Mouse (Mus musculus) hindbrain, embryonic 11.5 days (tissue): Measurements from ENCODE around the gene Rps7. TPM values are rescaled to one million over a fixed set of nuclear protein-coding genes. Genes with fewer than 3 reads are reported as not detected.

ENCODE experiments used
- ATAC-seq: fragments of 200-750 bp; cut with Nextera tagmentation; 2 replicates; pipeline ENCODE4 v1.8.0; 2017; ENCODE audit warnings: mild to moderate bottlenecking, moderate TSS enrichment, moderate library complexity; ENCODE audit not compliant: low FRiP score
- DNase-seq: peaks from one replicate; pipeline ENCODE4 v3.0.0-alpha.2; 2015; ENCODE audit warnings: low spot score
- H3K27ac ChIP-seq: fragments of 300-500 bp; sonication (generic); 2 replicates; pipeline ENCODE4 v1.5.1; 2014; ENCODE audit warnings: mild to moderate bottlenecking, low read depth, low read length
- H3K27me3 ChIP-seq: fragments of 300-500 bp; sonication (generic); 2 replicates; pipeline ENCODE4 v1.6.1; 2014; ENCODE audit warnings: mild to moderate bottlenecking, low read length, moderate library complexity, mixed read lengths; ENCODE audit not compliant: control insufficient read depth, insufficient read depth
- H3K36me3 ChIP-seq: fragments of 300-500 bp; sonication (generic); 2 replicates; pipeline ENCODE4 v1.6.1; 2014; ENCODE audit warnings: mild to moderate bottlenecking, low read length, moderate library complexity, mixed read lengths; ENCODE audit not compliant: control insufficient read depth, insufficient read depth
- H3K4me1 ChIP-seq: fragments of 300-500 bp; sonication (generic); replicated peaks from 2 replicates; pipeline ENCODE4 v1.6.1; 2014; ENCODE audit warnings: low read length, mixed read lengths; ENCODE audit not compliant: control insufficient read depth, insufficient read depth
- H3K4me2 ChIP-seq: fragments of 300-500 bp; sonication (generic); replicated peaks from 2 replicates; pipeline ENCODE4 v1.6.1; 2014; ENCODE audit warnings: mild to moderate bottlenecking, low read depth, low read length
- H3K4me3 ChIP-seq: fragments of 300-500 bp; sonication (generic); 2 replicates; pipeline ENCODE4 v1.5.1; 2014; ENCODE audit warnings: low read depth, low read length
- H3K9ac ChIP-seq: fragments of 300-500 bp; sonication (generic); 2 replicates; pipeline ENCODE4 v1.6.1; 2014; ENCODE audit warnings: low read depth, low read length
- H3K9me3 ChIP-seq: fragments of 300-500 bp; sonication (generic); 2 replicates; pipeline ENCODE4 v1.6.1; 2016; ENCODE audit warnings: low read length; ENCODE audit not compliant: control insufficient read depth
- WGBS: fragments of 180-500 bp; shearing (Covaris S2); extraction: QIAGEN DNeasy Blood & Tissue Kit; methylation state at CpG from one replicate; pipeline ENCODE4 v1.1.7; 2014; 5-methylcytosine and 5-hydroxymethylcytosine counted together
- polyA plus RNA-seq: library from polyadenylated mRNA; unstranded; fragments of >200 nt; fragmentation: Nextera tagmentation; extraction: Ambion mirVana; gene quantifications from 2 replicates; pipeline ENCODE4 v1.2.1, GENCODE M21; 2014

Rps7 gene
- polyA plus RNA-seq, 1 experiment from 2014 or later: 780 TPM

DNA sequence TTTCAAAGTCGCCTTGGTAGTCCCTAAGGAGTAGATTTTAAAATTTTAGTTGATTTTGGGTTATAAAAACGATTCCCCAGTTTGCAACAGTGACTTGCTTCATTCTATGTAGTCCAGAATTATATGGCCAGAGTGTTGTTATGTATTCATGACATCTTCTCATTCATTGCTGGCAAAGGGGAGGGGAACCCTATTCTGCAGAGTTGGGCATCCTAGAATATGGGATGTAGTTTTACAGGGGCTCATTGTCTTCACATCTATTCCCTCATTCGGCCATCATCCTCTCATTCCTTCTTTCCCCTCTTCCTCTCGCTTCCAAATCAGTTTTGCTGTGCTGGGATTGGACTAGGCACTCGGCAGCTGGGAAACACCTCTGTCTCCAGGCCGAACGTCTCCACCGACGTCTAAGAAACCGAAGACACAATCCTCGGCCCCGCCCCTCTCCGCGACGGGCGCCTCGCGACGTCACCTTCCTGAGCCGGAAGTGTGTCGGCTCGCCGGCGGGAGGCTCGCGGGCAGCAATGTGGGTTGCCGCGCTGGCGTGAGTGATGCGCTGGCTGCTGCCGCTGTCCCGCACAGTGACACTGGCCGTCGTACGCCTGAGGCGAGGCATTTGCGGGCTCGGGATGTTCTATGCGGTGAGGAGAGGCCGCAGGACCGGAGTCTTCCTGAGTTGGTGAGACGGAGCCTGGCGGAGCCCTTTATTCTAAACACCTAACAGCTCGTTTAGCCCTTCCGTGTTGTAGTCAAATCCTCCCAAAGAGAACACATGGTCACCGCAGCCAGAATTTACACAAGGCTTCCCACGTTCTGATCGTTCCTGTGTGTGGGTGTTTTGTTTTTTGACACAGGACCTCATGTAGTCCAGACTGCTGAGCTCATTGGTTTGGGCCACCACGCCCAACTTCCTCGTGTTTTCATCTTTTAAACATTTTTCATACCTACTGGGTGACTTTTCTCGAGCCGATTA is 13.7 kb upstream of the Rps7 start, which contains the start of gene Rnaseh1:
TSS of gene Rnaseh1 (plus strand) at position 462 of the 970 bp plus-strand sequence.
- no peaks in the 10 kb centered on the region for H3K27me3 ChIP-seq
- ATAC-seq (peak; percentile 93), DNase-seq (peak; percentile 95)
- H3K9me3 ChIP-seq: no peaks in the 10 kb centered on the region
- 2% methylated on average over 52 of the region's 52 CpGs for WGBS
- H3K9ac ChIP-seq: peak within 1 kb of the TSS; percentile 82
- H3K36me3 ChIP-seq: 0 out of 2 replicates have a peak, but pooled peaks cover 1% of the 10 kb centered on the region
- H3K4me1 ChIP-seq: 0 out of 2 replicates have a peak, but pooled peaks cover 4% of the 10 kb centered on the region
- peak within 1 kb of the TSS; percentile 51 for H3K4me2 ChIP-seq
- H3K27ac ChIP-seq: 0 out of 2 replicates have a peak within 1 kb of the TSS, but pooled peaks have one; percentile 54
- peak within 1 kb of the TSS; percentile 80 for H3K4me3 ChIP-seq

DNA sequence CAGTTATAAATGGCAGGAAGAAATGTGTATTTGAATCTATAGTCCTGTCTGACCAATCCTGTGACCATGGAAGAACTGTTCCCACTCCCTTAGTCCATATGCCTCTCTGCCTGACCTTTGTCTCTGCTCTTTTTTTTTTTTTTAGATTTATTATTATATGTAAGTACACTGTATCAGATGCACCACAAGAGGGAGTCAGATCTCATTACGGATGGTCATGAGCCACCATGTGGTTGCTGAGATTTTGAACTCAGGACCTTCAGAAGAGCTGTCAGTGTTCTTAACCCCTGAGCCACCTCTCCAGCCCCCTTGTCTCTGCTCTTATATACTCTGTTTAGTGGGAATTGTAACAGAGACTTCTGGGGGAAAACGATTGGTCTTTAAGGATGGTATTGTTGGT is 3.0 kb upstream of the Rps7 start:
- H3K9ac ChIP-seq: no peak overlapping the region
- no peak for ATAC-seq

GRCm38 (mm10) chr12:28636543-28636942 is 790 bp upstream of the Rps7 start:
- peak overlapping the region; percentile 92 for H3K4me3 ChIP-seq
- DNase-seq (no peak), ATAC-seq (no peak)

More for the DNA sequence above, 3.0 kb upstream of the Rps7 start:
- H3K4me3 ChIP-seq: no peak overlapping the region
- H3K9me3 ChIP-seq: no peaks in the 10 kb centered on the region
- DNase-seq: no peak
- peaks cover 2% of the 10 kb centered on the region; the same call in 1 of the 2 replicates for H3K36me3 ChIP-seq
- 0 out of 2 replicates have a peak, but pooled peaks cover 4% of the 10 kb centered on the region for H3K4me1 ChIP-seq
- no peaks in the 10 kb centered on the region for H3K27me3 ChIP-seq
- H3K27ac ChIP-seq: no peak overlapping the region
- 74% methylated on average over 2 of the region's 2 CpGs for WGBS
- H3K4me2 ChIP-seq: no peak overlapping the region

GRCm38 (mm10) chr12:28635058-28635534 is 657 bp downstream of the Rps7 start:
- ATAC-seq: peak; percentile 39; the same call in 1 of the 2 replicates

More at GRCm38 (mm10) chr12:28636543-28636942, 790 bp upstream of the Rps7 start:
- Histone ChIP-seq H3K4me1 (0 out of 2 replicates have a peak, but pooled peaks cover 4% of the 10 kb centered on the region), H3K36me3 (peaks cover 7% of the 10 kb centered on the region; the same call in 1 of the 2 replicates), H3K4me2 (peak overlapping the region; percentile 43; the same call in 1 of the 2 replicates), H3K9me3 (no peaks in the 10 kb centered on the region), H3K27me3 (no peaks in the 10 kb centered on the region), H3K9ac (no peak overlapping the region), H3K27ac (no peak overlapping the region)
- 87% methylated on average over 6 of the region's 6 CpGs for WGBS

GRCm38 (mm10) chr12:28628436-28628835 is 7.3 kb downstream of the Rps7 start:
- ATAC-seq: no peak
- Histone ChIP-seq H3K4me1 (no peaks in the 10 kb centered on the region), H3K9ac (no peak overlapping the region), H3K36me3 (peaks cover 16% of the 10 kb centered on the region), H3K27me3 (no peaks in the 10 kb centered on the region), H3K9me3 (no peaks in the 10 kb centered on the region), H3K4me3 (no peak overlapping the region), H3K4me2 (no peak overlapping the region), H3K27ac (no peak overlapping the region)
- WGBS: 97% methylated on average over 2 of the region's 2 CpGs
- DNase-seq: no peak

More at GRCm38 (mm10) chr12:28635058-28635534, 657 bp downstream of the Rps7 start:
- Histone ChIP-seq H3K27ac (peak overlapping the region; percentile 82), H3K9me3 (no peaks in the 10 kb centered on the region), H3K4me3 (peak overlapping the region; percentile 92), H3K9ac (peak overlapping the region; percentile 98), H3K4me1 (0 out of 2 replicates have a peak, but pooled peaks cover 4% of the 10 kb centered on the region), H3K27me3 (no peaks in the 10 kb centered on the region), H3K4me2 (peak overlapping the region; percentile 67), H3K36me3 (peaks cover 10% of the 10 kb centered on the region)
- DNase-seq: no peak
- WGBS: 2% methylated on average over 23 of the region's 23 CpGs

GRCm38 (mm10) chr12:28627092-28627491 is 8.7 kb downstream of the Rps7 start:
- no peak overlapping the region for H3K4me3 ChIP-seq
- H3K27me3 ChIP-seq: no peaks in the 10 kb centered on the region
- H3K9me3 ChIP-seq: no peaks in the 10 kb centered on the region
- WGBS: 81% methylated on average over 4 of the region's 4 CpGs
- DNase-seq (no peak), ATAC-seq (no peak)
- H3K9ac ChIP-seq: no peak overlapping the region
- no peaks in the 10 kb centered on the region for H3K4me1 ChIP-seq
- no peak overlapping the region for H3K4me2 ChIP-seq
- peaks cover 12% of the 10 kb centered on the region for H3K36me3 ChIP-seq
- H3K27ac ChIP-seq: no peak overlapping the region

DNA sequence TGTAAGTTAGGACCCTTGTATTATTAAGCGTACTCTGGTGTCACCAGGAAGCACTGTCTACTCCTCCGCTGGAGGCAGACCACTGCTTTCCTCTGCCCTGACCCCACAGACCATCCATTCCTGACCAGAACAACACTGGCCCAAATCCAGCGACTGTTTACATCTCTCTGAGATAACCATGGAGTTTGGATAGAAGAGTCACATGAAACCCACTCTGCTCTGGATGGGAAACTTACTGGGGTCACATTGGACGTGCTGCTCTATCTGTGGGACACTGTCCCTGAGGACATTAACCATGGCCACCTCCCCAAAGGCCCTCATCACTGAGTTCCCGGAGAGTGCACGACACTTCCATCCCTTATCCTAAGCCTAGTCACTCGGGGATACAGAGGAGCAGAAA is 10.3 kb downstream of the Rps7 start:
- H3K9me3 ChIP-seq: no peaks in the 10 kb centered on the region
- ATAC-seq (no peak), DNase-seq (no peak)
- no peak overlapping the region for H3K27ac ChIP-seq
- no peak overlapping the region for H3K4me3 ChIP-seq
- 78% methylated on average over 7 of the region's 7 CpGs for WGBS
- H3K27me3 ChIP-seq: no peaks in the 10 kb centered on the region
- H3K4me1 ChIP-seq: no peaks in the 10 kb centered on the region
- no peak overlapping the region for H3K9ac ChIP-seq
- H3K36me3 ChIP-seq: peaks cover 12% of the 10 kb centered on the region
- no peak overlapping the region for H3K4me2 ChIP-seq

GRCm38 (mm10) chr12:28624251-28624650 is 11.5 kb downstream of the Rps7 start:
- no peaks in the 10 kb centered on the region for H3K27me3 ChIP-seq
- H3K27ac ChIP-seq: no peak overlapping the region
- peaks cover 2% of the 10 kb centered on the region; the same call in 1 of the 2 replicates for H3K36me3 ChIP-seq
- no peaks in the 10 kb centered on the region for H3K4me1 ChIP-seq
- DNase-seq: no peak
- no peak overlapping the region for H3K4me3 ChIP-seq
- H3K9me3 ChIP-seq: no peaks in the 10 kb centered on the region
- no peak overlapping the region for H3K4me2 ChIP-seq
- no peak for ATAC-seq
- WGBS: 97% methylated on average over 2 of the region's 2 CpGs
- H3K9ac ChIP-seq: no peak overlapping the region
